Comparison of ENCODE assay signal across 14 mouse cellular contexts in the genomic region with DNA sequence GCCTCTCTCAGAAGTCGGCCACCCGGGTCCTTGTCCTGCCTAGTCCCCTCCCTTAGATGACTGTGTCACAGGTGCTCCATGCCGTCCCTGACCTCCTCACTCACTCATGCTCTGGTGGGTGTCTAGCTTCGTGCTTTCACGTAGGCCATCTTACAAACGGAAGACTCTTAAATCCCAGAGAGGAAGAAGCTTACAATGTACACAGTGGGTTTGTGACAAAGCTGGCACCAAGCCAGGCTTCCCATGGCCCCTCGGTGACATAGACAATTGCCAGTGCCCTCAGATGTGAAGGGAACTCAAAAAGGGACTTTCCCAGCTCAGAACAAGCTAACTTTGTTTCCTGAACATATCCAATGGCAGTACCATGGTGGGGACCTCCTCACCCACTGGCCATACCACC. TPM values are rescaled to one million over a fixed set of nuclear protein-coding genes. Genes with fewer than 3 reads are reported as not detected.
DNase-seq lines count a peak whose midpoint lies in the region; ATAC-seq lines count a peak whose summit lies in the region.
"Had no signal": no experiment of that assay in that cellular context is flagged by ENCODE, and none has a peak within 500 bp of the region (broad histone marks: within the 10 kb centered on the region; RNA-seq: fewer than 3 reads in every experiment).

No protein-coding gene starts in this region.

- peak overlapping the region; percentile 43; the same call in 1 of the 2 replicates for H3K27ac ChIP-seq in kidney, embryonic 15.5 days
- H3K27ac ChIP-seq: embryonic facial prominence, embryonic 13.5 days; forebrain, embryonic 15.5 days had no signal

- no peak for ATAC-seq in kidney, embryonic 15.5 days (replicated peaks; ENCODE audit: low FRiP score)
- ATAC-seq: forebrain, embryonic 15.5 days; hindbrain, embryonic 16.5 days; Patski had no signal

- no peaks in the 10 kb centered on the region for H3K36me3 ChIP-seq in kidney, embryonic 15.5 days
- H3K36me3 ChIP-seq: embryonic facial prominence, embryonic 13.5 days; forebrain, embryonic 15.5 days had no signal

- no peak overlapping the region for H3K9ac ChIP-seq in kidney, embryonic 15.5 days
- H3K9ac ChIP-seq: embryonic facial prominence, embryonic 13.5 days; forebrain, embryonic 15.5 days had no signal

- no peaks in the 10 kb centered on the region for H3K9me3 ChIP-seq in kidney, embryonic 15.5 days (replicated peaks)
- H3K9me3 ChIP-seq: embryonic facial prominence, embryonic 13.5 days; forebrain, embryonic 15.5 days had no signal

- 71% methylated on average over 7 of the region's 7 CpGs for WGBS in kidney, embryonic 15.5 days

- H3K27me3 ChIP-seq in kidney, embryonic 15.5 days = no peaks in the 10 kb centered on the region
- H3K27me3 ChIP-seq: embryonic facial prominence, embryonic 13.5 days; forebrain, embryonic 15.5 days; Patski had no signal

- peak; percentile 28 for DNase-seq in adrenal gland, postnatal 10 days
- DNase-seq in adrenal gland, postnatal 4 days (ENCODE audit: low spot score in 2 of 2) = no peak
- no peak for DNase-seq in kidney, adult 11 months
- DNase-seq in right cerebral cortex, postnatal 14 days = peak; percentile 34
- DNase-seq in right cerebral cortex, adult 18-20 months = no peak
- no peak for DNase-seq in natural killer cell, adult 2 months (ENCODE audit: low spot score in 2 of 2)
- no peak for DNase-seq in spleen, postnatal 10 days (ENCODE audit: low spot score in 2 of 2)
- DNase-seq: cerebellum, adult 9-11 months; gastrocnemius, postnatal 14 days had no signal

- no peak overlapping the region for H3K4me2 ChIP-seq in kidney, embryonic 15.5 days
- H3K4me2 ChIP-seq: embryonic facial prominence, embryonic 13.5 days; forebrain, embryonic 15.5 days had no signal

- H3K4me1 ChIP-seq in kidney, embryonic 15.5 days = peaks cover 7% of the 10 kb centered on the region

- no peak overlapping the region for H3K4me3 ChIP-seq in kidney, embryonic 15.5 days (replicated peaks)
- H3K4me3 ChIP-seq: embryonic facial prominence, embryonic 13.5 days; forebrain, embryonic 15.5 days had no signal

RNA-seq across cellular contexts. Expression of gene Rps6ka1, which starts 15.8 kb away (rescaled TPM):
- total RNA-seq in adrenal gland, postnatal 10 days (2021) = 10 to 100 TPM; 19.6 to 19.9 TPM
- 10 to 100 TPM; 29.5 to 31.0 TPM for total RNA-seq in adrenal gland, postnatal 4 days (2021)
- 44.5 and 47.5 TPM in 2 replicates for polyA plus RNA-seq in kidney, embryonic 15.5 days (2015; fragmentation: Nextera tagmentation; extraction: Ambion mirVana)

Comparison
In these comparisons a context has a peak if more than half of its experiments do, and no peak if none do; other contexts are left out.
1. DNase-seq: peak in adrenal gland, postnatal 10 days (single experiment) and right cerebral cortex, postnatal 14 days (single experiment); none in adrenal gland, postnatal 4 days (0 of 2), kidney, adult 11 months (single experiment), right cerebral cortex, adult 18-20 months (single experiment), natural killer cell, adult 2 months (0 of 2) and spleen, postnatal 10 days (0 of 2).